Mouse (Mus musculus) spleen, embryonic (tissue): Measurements from ENCODE around the gene Spopl.
"Not testable (repeated sequence)": the region's sequence is repeated elsewhere in the genome, so short reads cannot be mapped to it uniquely, and the experiment has no call there.

Experiments
- CTCF ChIA-PET: fragments of 350-600 bp; sonication (Branson Sonifier 250); formaldehyde crosslinking; loops from one replicate; lab custom pipeline; 2022; lab: Charles Lee

The Spopl gene

DNA sequence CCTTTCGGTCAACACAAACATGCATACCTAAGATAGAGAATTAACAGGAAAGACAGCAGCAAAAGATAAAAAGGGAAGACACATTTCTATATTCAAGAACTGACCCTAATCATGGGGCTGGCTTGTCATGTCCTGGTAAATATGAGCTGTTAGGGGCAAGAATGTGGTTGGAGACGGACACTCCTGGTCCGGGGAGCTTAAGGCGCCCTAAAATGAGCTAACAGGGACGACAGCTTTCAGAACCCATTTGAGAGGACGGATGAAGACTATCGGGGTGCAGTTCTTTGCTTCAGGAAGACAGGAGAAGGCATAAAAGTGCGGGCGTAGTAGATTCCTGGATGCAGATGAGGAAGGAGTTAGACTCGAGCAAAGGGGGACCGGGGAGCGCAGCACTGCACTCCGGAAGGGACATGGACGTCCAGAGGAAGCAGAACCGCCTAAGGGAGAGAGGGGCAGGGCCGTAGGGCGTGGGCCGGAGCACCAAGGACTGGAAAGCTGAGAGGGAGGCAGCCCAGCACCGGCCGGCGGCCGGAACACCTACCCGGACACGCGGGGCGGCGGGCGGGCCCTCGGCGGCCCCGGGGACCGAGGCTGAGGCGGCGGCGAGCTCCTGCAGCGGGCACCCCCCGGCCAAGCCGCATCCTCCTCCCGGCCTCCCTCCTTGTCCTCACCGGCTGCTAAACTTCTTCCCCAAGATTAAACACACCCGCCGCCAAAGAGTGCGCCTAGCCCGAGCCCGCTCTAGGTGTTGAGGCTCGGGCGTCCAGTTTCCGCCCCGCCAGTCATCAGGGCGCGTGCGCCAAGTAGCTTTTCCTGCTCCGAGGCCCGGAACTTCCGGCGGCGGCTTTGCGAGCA, at the start of gene Spopl:
Gene Spopl (minus strand): TSS at position 805 of the 855 bp plus-strand sequence.
- CTCF ChIA-PET, result no interaction called here

DNA sequence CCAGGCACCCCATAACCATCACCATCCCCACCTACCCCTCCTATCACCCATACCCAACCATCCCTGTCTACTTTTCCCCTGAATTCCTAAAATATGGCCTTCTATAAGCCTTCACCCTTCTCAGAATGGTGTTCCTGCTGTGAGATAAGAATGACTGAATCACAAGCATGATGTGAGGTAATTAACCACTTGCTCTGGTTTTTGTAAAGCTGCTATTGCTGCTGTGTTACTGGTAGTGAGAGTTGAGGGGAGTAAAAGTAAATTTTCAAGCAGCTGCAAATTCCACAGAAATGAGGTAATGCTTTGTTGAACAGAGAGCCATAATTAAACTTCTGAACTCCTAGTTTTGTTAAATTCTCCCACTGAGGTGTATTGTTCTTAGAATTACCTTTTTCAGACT, 48.2 kb upstream of the Spopl start:
- CTCF ChIA-PET, result no interaction called here

DNA sequence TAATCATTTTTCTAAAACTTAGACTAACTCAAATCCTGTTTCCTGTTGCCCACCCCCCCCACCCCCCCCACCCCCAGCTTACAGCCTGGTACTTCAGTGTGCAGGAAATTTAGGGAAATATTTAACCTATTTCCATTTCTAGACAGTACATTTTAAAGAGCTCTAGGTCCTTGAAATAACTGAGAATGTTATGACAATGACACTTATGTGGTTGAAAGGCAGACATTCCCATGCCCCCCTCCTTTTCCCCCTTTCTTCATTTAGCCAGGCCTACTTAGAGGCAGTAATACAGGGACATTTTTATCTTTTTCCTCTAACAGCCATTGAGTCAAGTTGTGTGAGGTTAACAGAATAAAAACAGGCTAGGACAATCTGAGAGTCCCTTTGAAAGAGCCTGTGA, 46.1 kb upstream of the Spopl start:
- CTCF ChIA-PET, result no interaction called here

DNA sequence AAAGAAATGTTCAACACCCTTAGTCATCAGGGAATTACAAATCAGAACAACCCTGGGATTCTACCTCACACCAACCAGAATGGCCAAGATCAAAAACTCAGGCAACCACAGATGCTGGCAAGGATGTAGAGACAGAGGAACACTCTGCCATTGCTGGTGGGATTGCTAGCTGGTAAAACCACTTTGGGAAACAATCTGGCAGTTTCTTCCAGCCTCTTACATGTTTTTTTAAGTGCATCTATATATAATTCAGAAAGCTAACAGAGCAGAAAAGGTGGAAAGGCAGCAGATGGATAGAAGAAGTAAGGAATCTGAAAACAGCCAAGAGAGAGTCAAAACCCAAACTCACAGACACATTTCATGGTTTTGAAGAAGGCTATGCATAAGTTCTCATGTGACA, 33.5 kb upstream of the Spopl start:
- CTCF ChIA-PET, result no interaction called here

DNA sequence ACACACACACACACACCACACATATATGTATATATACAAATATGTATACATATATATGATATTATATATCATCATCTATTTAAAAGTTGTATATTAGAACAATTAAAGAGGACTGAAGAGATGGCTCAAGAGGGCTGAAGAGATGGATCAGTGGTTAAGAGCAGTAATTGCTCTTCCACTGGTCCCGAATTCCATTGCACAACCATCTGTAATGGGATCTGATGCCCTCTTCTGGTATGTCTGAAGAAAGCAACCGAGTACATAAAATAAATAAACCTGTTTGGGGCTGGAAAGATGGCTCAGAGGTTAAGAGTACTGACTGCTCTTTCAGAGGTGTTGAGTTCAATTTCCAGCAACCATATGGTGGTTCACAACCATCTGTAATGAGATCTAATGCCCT, 16.9 kb upstream of the Spopl start:
- CTCF ChIA-PET, result no interaction called here

DNA sequence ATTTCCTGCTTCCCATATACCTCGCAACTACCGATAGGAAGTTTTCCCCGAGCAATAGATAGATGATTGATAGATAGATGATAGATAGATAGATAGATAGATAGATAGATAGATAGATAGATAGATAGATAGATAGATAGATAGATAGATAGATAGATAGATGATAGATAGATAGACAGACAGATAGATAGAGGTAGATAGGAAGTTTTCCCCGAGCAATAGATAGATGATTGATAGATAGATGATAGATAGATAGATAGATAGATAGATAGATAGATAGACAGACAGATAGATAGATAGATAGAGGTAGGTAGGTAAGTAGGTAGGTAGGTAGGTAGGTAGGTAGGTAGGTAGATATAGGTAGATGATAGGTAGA, 239 bp upstream of the Spopl start:
- CTCF ChIA-PET, result not testable (repeated sequence)

DNA sequence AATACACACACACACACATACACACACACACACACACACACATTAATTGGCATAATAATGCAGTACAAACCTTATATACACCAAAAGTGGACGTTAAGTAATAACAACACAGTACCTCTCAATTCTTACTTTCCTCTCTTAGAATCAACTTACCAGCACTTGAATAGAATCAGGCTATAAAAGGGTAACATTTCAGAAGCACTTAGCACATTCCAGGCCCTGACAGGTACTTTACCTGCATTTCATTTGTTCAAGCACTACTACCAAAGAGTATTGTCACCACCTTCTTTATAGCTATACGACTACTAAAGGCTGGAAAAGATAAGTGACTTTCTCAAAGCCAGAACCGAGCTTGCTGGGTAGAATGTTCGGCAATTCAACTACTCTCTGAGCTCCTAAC, 1.3 kb downstream of the Spopl start:
- CTCF ChIA-PET, result no interaction called here

DNA sequence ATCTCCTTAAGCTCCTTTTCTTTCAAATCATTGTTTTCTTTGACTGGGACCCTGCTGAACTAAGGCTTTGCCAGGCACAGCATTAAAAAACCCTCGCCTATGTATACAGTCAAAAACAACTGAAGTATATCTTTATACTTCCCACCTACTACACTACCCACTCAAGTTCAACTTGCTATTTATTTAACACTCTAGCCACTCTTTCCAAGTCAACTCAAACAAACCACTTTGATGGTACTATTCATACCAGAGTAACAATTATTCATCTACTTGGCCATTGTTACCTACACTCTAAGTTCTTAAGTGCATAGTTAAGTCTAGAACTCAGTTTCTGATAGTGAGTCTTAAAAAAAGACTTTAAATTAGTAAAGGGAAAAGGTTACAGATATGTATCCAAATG, 3.1 kb downstream of the Spopl start:
- CTCF ChIA-PET, result no interaction called here

DNA sequence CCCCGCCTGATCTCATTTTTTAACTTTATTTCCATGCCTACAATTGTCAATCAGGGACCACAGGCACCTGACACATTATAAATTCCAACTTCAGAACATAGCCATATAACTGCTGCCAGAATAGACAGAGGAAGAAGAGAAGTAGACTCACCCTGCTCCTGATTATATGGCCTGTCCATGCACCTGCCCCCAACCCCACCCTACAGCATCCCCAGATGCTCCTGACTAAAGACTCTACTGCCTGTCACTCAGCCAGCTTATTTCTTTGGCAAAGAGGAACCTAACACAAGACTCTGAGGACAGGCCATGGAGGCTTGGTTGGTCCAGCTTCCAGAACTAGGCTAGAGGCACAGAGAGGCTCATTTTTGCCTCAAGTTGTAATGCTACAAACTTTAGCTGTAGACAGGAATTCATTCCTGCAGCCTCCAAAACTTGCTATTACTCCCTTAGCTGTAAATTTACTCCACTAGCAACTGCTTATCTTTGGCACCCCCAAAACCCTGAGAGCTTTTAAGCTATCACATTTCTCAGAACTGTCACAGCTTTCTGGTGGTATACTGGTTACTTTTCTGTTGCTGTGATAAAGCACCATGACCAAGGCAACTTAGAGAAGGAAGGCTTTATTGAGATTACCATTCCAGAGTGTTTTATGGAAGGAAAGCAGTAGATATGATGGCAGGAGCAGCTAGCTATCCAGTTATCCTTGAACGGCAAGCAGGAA, 6.7 kb downstream of the Spopl start:
- CTCF ChIA-PET, result interaction anchor here (0.5 kb wide), 1 partner anchor 795 kb away, joined by 3 read pairs; no protein-coding TSS in a partner anchor

DNA sequence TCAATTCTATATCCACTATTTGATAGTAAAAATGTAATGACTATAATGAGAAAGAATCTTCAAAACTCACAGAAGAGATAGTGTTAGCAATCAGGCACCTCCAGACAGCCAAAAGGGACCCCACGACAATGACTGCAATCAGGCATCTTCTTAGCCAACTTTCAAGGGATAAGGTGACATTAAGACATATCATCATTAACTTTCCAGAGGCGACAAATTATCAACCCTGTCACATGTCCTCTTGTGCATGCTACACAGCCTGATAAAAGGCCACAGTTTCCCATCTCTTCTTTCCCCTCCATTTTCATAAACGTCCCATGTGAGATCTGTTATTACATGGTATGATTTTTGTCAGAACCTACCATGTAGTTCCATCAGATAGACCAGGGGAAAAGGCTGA, 9.0 kb downstream of the Spopl start:
- CTCF ChIA-PET, result no interaction called here

DNA sequence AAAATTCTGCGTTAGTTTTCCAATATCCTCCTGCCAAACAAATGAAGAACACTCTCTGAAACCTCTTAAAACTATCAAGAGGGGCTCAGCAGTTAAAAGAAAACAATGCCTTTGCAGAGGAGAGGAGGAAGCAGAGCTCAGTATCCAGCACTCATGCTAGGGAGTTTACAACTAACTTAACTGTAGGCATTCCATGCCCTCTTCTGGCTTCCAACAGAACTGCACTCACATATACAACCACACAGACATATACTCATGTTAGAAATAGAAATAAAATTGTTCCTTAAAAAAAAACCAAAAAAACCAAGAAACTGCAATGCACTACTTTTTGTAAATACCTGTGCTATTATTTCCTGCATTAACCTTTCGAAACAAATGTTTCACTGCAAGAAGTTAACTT, 12.7 kb downstream of the Spopl start:
- CTCF ChIA-PET, result no interaction called here

DNA sequence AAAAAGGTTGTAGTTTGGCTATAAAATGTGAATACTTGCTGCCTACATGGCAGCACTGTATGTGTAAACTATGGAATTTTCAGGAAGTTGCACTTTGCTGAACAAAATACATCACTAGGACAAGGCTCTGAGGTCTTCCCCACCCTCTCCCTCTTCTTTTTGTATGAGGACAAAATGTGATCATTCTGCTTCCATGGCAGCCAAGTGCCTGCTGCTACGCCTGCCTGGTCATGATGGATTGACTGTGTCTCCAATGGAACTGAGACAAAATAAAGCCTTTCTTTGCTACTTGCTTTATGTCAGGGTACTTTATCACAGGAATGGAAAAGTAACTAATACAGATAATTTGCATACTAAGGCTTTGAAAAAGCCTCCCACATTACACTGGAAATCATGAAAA, 20.7 kb downstream of the Spopl start:
- CTCF ChIA-PET, result no interaction called here

DNA sequence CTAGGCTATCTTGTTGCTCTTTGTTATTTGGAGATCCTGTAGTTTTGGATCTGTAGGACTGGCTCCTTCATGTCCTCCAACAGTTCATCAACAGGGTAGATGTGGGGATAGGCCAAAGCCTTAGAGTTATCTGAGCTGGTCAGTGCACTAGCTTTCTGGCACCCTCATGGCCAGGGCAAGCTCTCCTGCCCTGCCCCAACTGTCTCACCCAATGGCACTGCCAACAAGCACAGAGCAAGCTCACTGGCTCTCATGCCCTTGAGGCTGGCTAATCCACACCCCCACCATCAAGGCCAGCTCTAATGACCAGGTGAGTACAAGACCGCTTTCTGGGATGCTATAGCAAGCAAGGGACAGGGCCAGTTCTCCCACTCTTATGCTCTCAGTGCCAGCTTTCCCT, 24.7 kb downstream of the Spopl start:
- CTCF ChIA-PET, result no interaction called here

DNA sequence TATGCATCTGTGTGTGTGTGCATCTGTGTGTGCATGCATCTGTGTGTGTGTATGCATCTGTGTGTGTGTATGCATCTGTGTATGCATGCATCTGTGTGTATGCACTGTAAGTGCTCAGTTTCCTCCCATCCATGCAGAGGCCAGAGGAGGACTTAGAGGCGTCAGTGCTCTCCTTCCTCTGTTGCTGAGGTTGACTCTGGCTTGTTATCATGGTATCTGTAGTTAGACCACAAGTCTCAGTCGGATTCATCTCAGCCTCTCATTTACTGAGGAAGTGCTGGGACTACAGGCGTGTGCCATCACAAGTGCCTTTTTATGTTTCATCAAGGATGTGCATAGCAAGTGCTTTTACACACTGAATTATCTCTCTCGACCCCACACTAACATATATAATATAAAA, 31.9 kb downstream of the Spopl start:
- CTCF ChIA-PET, result no interaction called here

DNA sequence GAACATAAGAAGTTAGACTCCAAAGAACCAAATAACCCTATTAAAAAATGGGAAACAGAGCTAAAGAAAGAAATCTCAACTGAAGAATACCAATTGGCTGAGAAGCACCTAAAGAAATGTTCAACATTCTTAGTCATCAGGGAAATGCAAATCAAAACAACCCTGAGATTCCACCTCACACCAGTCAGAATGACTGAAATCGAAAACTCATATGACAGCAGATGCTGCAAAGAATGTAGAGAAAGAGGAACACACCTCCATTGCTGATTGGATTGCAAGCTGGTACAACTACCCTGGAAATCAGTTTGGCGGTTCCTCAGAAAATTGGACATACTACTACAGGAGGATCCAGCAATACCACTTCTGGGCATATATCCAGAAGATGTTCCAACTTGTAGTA, 44.2 kb downstream of the Spopl start:
- CTCF ChIA-PET, result interaction anchor here (0.6 kb wide), 3 partner anchors 15 to 602 kb away, joined by 3 to 4 read pairs (median 3); no protein-coding TSS in a partner anchor

DNA sequence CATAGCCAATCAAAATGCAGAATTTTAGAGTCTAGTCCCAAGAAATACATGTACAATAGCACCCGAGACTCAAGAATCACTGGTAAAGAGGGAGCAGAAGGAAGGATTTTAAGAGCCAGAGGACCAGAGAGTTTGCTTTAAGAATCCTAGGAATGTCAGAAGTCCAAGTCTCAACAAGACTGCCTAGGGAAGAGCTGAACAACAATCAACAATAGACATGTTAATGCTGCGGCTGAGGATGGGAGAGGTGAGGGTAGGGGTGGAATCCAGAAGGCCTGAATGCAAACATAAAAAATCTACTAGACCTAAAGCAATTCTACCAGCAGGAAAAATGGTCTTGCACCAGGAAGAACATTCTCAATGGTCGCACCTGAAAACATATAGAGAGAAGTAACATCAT, 66.8 kb downstream of the Spopl start:
- CTCF ChIA-PET, result no interaction called here

DNA sequence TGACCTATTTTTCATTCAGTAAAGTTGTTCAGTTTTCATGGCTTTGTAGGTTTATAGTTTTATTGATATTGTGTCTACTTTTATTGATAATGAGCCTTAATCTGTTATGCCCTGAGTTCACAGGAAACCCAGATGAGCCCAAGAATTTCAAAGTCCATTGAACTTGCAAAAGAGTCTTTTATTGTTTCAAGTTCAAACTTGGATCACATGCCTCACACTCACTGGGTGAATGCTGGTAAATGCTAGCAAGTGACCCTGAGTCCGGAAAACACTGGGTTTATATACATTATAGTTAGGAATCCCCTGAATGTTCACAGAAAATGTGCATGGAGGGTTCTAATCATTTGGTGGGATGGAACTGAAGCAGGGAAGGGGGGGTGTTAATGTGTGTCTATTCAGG, 90.2 kb downstream of the Spopl start:
- CTCF ChIA-PET, result interaction anchor here (0.5 kb wide), 1 partner anchor 219 kb away, joined by 4 read pairs; no protein-coding TSS in a partner anchor

DNA sequence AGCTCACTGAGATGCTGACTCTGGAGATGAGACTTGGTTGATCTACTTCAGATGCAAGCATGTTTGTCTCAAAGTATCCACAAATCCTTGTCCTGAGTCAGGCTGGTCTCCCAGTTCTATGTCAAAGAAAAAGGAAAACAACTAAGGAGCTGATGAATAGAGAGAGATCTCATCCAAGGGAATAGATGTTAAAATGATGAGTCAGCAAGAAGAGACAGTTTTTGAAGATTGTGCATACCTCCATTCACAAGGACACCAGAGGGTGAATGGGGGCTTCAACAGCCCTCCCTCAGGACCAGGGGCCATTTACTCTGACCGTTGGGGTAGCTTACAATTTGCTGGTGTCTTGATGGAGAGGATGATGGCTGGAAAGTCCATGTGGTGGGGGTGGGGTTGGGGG, 104.4 kb downstream of the Spopl start:
- CTCF ChIA-PET, result no interaction called here

DNA sequence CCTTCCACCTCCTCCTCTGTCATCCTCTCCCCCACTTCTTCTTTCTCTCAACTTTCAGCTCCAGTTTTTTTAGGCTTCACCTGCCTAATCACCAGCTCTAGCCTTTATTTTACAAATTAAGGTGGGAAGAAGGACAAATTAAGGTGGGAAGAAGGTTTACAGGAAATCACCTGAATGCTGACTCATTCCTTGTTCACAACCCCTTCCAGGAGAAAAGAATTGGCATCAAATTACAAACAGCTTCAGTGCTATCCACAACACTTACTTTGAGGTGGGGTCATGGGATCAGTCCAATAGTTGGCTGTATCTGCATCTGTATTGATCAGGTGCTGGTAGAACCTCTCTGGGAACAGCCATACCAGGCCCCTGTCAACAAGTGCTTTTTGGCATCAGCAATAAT, 114.5 kb downstream of the Spopl start:
- CTCF ChIA-PET, result no interaction called here
